Comparison of ENCODE assay signal across 15 mouse cellular contexts in genomic region chr13:74743219-74743618, GRCm38 (mm10).
DNase-seq lines count a peak whose midpoint lies in the region; ATAC-seq and TF ChIP-seq lines count a peak whose summit lies in the region.
"Had no signal": no experiment of that assay in that cellular context is flagged by ENCODE, and none has a peak within 500 bp of the region (broad histone marks: within the 10 kb centered on the region; RNA-seq: fewer than 3 reads in every experiment).

No protein-coding gene starts in this region.

- no peaks in the 10 kb centered on the region for H3K79me2 ChIP-seq in heart, adult 2 months (replicated peaks; ENCODE audit: control insufficient read depth, insufficient read depth, low read length)

- peak overlapping the region; percentile 55 to 80 for H3K27ac ChIP-seq in heart, embryonic 14.5 days (replicated peaks in 1 of 2; ENCODE audit: control insufficient read depth in 1 of 2, insufficient read depth in 1 of 2, low read depth in 2 of 2, low read length in 2 of 2)
- H3K27ac ChIP-seq in heart, adult 2 months = no peak overlapping the region
- no peak overlapping the region for H3K27ac ChIP-seq in neural tube, embryonic 15.5 days (replicated peaks)
- H3K27ac ChIP-seq in embryonic facial prominence, embryonic 10.5 days (replicated peaks) = no peak overlapping the region
- H3K27ac ChIP-seq: hindbrain, embryonic 15.5 days; lung, embryonic 15.5 days had no signal

- TF ChIP-seq EP300 in heart, adult 2 months (IDR thresholded peaks at IDR 0.05; ENCODE audit: insufficient read depth, low read depth, low read length) = no peak

- peaks cover 67% of the 10 kb centered on the region for H3K36me3 ChIP-seq in heart, embryonic 14.5 days (ENCODE audit: control insufficient read depth, insufficient read depth, low read length)
- H3K36me3 ChIP-seq in heart, adult 2 months (ENCODE audit: control insufficient read depth, insufficient read depth, low read length) = peaks cover 16% of the 10 kb centered on the region
- H3K36me3 ChIP-seq in neural tube, embryonic 15.5 days = no peaks in the 10 kb centered on the region
- H3K36me3 ChIP-seq in embryonic facial prominence, embryonic 10.5 days (replicated peaks) = no peaks in the 10 kb centered on the region
- H3K36me3 ChIP-seq: hindbrain, embryonic 15.5 days had no signal

- TF ChIP-seq CTCF in heart, adult 2 months (IDR thresholded peaks at IDR 0.05) = no peak

- no peaks in the 10 kb centered on the region for H3K9me3 ChIP-seq in heart, embryonic 14.5 days (ENCODE audit: control insufficient read depth, low read length)
- H3K9me3 ChIP-seq in neural tube, embryonic 15.5 days (replicated peaks) = no peaks in the 10 kb centered on the region
- H3K9me3 ChIP-seq in embryonic facial prominence, embryonic 10.5 days = no peaks in the 10 kb centered on the region
- H3K9me3 ChIP-seq: hindbrain, embryonic 15.5 days; lung, embryonic 15.5 days had no signal

- no peak overlapping the region; the same call in 1 of the 2 replicates for H3K4me2 ChIP-seq in heart, embryonic 14.5 days (ENCODE audit: low read length)
- no peak overlapping the region for H3K4me2 ChIP-seq in neural tube, embryonic 15.5 days
- H3K4me2 ChIP-seq: hindbrain, embryonic 15.5 days; lung, embryonic 15.5 days; midbrain, embryonic 11.5 days had no signal

- 27% methylated on average over 5 of the region's 5 CpGs for WGBS in heart, embryonic 14.5 days
- WGBS in heart, adult 2 months = 74% methylated on average over 5 of the region's 5 CpGs
- 55% methylated on average over 5 of the region's 5 CpGs for WGBS in neural tube, embryonic 15.5 days
- WGBS in embryonic facial prominence, embryonic 10.5 days = 56% methylated on average over 5 of the region's 5 CpGs

- H3K4me3 ChIP-seq in heart, embryonic 14.5 days (ENCODE audit: control insufficient read depth in 1 of 2, insufficient read depth in 1 of 2, low read depth in 1 of 2, low read length in 2 of 2) = no peak overlapping the region
- H3K4me3 ChIP-seq in heart, adult 2 months = no peak overlapping the region
- H3K4me3 ChIP-seq in neural tube, embryonic 15.5 days (replicated peaks) = no peak overlapping the region
- no peak overlapping the region for H3K4me3 ChIP-seq in embryonic facial prominence, embryonic 10.5 days
- H3K4me3 ChIP-seq: hindbrain, embryonic 15.5 days; lung, embryonic 15.5 days had no signal

- no peak for TF ChIP-seq POLR2A in heart, adult 2 months (IDR thresholded peaks at IDR 0.05; ENCODE audit: insufficient read depth, low read depth, low read length)

- ATAC-seq in heart, embryonic 14.5 days (ENCODE audit: insufficient number of reproducible peaks, insufficient read depth, low FRiP score, low read depth) = peak; percentile 81
- no peak for ATAC-seq in neural tube, embryonic 15.5 days (ENCODE audit: low FRiP score)

- intact Hi-C loops in heart, adult 2 months (cut with DNase I) = no loop called here

- H3K4me1 ChIP-seq in heart, embryonic 14.5 days (ENCODE audit: control insufficient read depth in 2 of 2, insufficient read depth in 2 of 2, low read length in 2 of 2) = peaks cover 2 to 7% of the 10 kb centered on the region in 2 experiments; a peak in 3 of 4 replicates
- no peaks in the 10 kb centered on the region for H3K4me1 ChIP-seq in heart, adult 2 months (ENCODE audit: control insufficient read depth, insufficient read depth, low read length)
- H3K4me1 ChIP-seq in neural tube, embryonic 15.5 days = no peaks in the 10 kb centered on the region
- H3K4me1 ChIP-seq in embryonic facial prominence, embryonic 10.5 days = no peaks in the 10 kb centered on the region
- H3K4me1 ChIP-seq: hindbrain, embryonic 15.5 days; lung, embryonic 15.5 days had no signal

- H3K9ac ChIP-seq in heart, embryonic 14.5 days (ENCODE audit: low read length) = no peak overlapping the region
- no peak overlapping the region for H3K9ac ChIP-seq in heart, adult 2 months (ENCODE audit: low read depth, low read length)
- no peak overlapping the region for H3K9ac ChIP-seq in neural tube, embryonic 15.5 days (replicated peaks)
- H3K9ac ChIP-seq: hindbrain, embryonic 15.5 days; lung, embryonic 15.5 days had no signal

- no peaks in the 10 kb centered on the region for H3K27me3 ChIP-seq in heart, embryonic 14.5 days (ENCODE audit: control insufficient read depth, insufficient read depth, low read length)
- H3K27me3 ChIP-seq in heart, adult 2 months (ENCODE audit: control insufficient read depth, insufficient read depth, low read length) = no peaks in the 10 kb centered on the region
- no peaks in the 10 kb centered on the region for H3K27me3 ChIP-seq in neural tube, embryonic 15.5 days (replicated peaks)
- no peaks in the 10 kb centered on the region for H3K27me3 ChIP-seq in embryonic facial prominence, embryonic 10.5 days (replicated peaks; ENCODE audit: low read depth, poor library complexity, severe bottlenecking)
- H3K27me3 ChIP-seq: hindbrain, embryonic 15.5 days; lung, embryonic 15.5 days had no signal

- no peak for DNase-seq in heart, adult 2 months
- DNase-seq in neural tube, embryonic 10.5 days (ENCODE audit: extremely low spot score, low spot score) = peak; percentile 13
- peak; percentile 28 for DNase-seq in embryonic facial prominence, embryonic 10.5 days (ENCODE audit: low spot score)
- DNase-seq in mesoderm, embryonic 11.5 days (ENCODE audit: low read depth, low spot score) = peak; percentile 58
- DNase-seq in cerebellum, adult 18-20 months = no peak
- no peak for DNase-seq in gastrocnemius, adult 18-20 months (ENCODE audit: low spot score)
- DNase-seq: adrenal gland, adult 8-10 months; cerebellum, postnatal 25 days; gastrocnemius, postnatal 10 days; spleen, adult 18-20 months had no signal

Comparison
In these comparisons a context has a peak if more than half of its experiments do, and no peak if none do; other contexts are left out.
1. H3K27ac ChIP-seq: peak in heart, embryonic 14.5 days (2 of 2); none in heart, adult 2 months (single experiment), neural tube, embryonic 15.5 days (single experiment) and embryonic facial prominence, embryonic 10.5 days (single experiment).
2. DNase-seq: peak in neural tube, embryonic 10.5 days (single experiment), embryonic facial prominence, embryonic 10.5 days (single experiment) and mesoderm, embryonic 11.5 days (single experiment); none in heart, adult 2 months (0 of 2), cerebellum, adult 18-20 months (0 of 2) and gastrocnemius, adult 18-20 months (single experiment).